Mouse (Mus musculus) ES-E14 (cell line): ENCODE data around the gene Zcchc17. TPM values are rescaled to one million over a fixed set of nuclear protein-coding genes. Genes with fewer than 3 reads are reported as not detected.

Source experiments
- DNase-seq: peaks from one replicate; pipeline ENCODE4 v3.0.0-alpha.2; 2013; ENCODE audit warnings: low read depth, low spot score
- H3K27ac ChIP-seq: 2 replicates; pipeline ENCODE4 v1.5.1; 2012; ENCODE audit warnings: low read depth, mild to moderate bottlenecking, low read length, moderate library complexity, mixed read lengths; ENCODE audit not compliant: poor library complexity, insufficient read depth, severe bottlenecking
- H3K36me3 ChIP-seq: 2 replicates; pipeline ENCODE4 v1.6.1; 2012; ENCODE audit warnings: mild to moderate bottlenecking, low read length, moderate library complexity, mixed read lengths; ENCODE audit not compliant: control insufficient read depth, poor library complexity, insufficient read depth, severe bottlenecking
- H3K4me1 ChIP-seq, 2 experiments: fragments of 150-350 bp in 1 of 2; sonication (generic) in 1 of 2; 2 replicates each; pipeline ENCODE4 v1.6.1; 2012; ENCODE audit warnings: low read length in 2 of 2, mild to moderate bottlenecking in 1 of 2, mixed read lengths in 1 of 2; ENCODE audit not compliant: control insufficient read depth in 2 of 2, insufficient read depth in 2 of 2, poor library complexity in 1 of 2
- H3K4me3 ChIP-seq, 2 experiments: fragments of 150-350 bp in 1 of 2; sonication (generic) in 1 of 2; 2 replicates each; pipeline ENCODE4 v1.5.1; 2012; ENCODE audit warnings: low read length in 2 of 2, low read depth in 1 of 2, mild to moderate bottlenecking in 1 of 2, mixed read lengths in 1 of 2; ENCODE audit not compliant: insufficient read depth in 1 of 2, poor library complexity in 1 of 2, severe bottlenecking in 1 of 2
- H3K9ac ChIP-seq: 2 replicates; pipeline ENCODE4 v1.6.1; 2012; ENCODE audit warnings: low read depth, mild to moderate bottlenecking, low read length, mixed read lengths; ENCODE audit not compliant: poor library complexity, insufficient read depth, severe bottlenecking
- H3K9me3 ChIP-seq: fragments of 150-350 bp; sonication (generic); 2 replicates; pipeline ENCODE4 v1.6.1; 2012; ENCODE audit warnings: low read depth, mild to moderate bottlenecking, low read length; ENCODE audit not compliant: control insufficient read depth, insufficient read depth
- CHD2 ChIP-seq: IDR thresholded peaks from 2 replicates; pipeline ENCODE4 v1.6.1; 2014; ENCODE audit warnings: mild to moderate bottlenecking, low read depth, low read length, inconsistent platforms
- HCFC1 ChIP-seq: IDR thresholded peaks from 2 replicates; pipeline ENCODE4 v1.6.1; 2012; ENCODE audit warnings: low read length, inconsistent platforms, borderline replicate concordance; ENCODE audit not compliant: insufficient read depth
- MAFK ChIP-seq: IDR thresholded peaks from 2 replicates; pipeline ENCODE4 v1.6.1; 2014; ENCODE audit warnings: mild to moderate bottlenecking, low read depth, low read length, inconsistent platforms; ENCODE audit not compliant: insufficient read depth
- ZC3H11A ChIP-seq: IDR thresholded peaks from 2 replicates; pipeline ENCODE4 v1.6.1; 2012; ENCODE audit warnings: low read depth, mild to moderate bottlenecking, inconsistent platforms, low read length, borderline replicate concordance
- ZNF384 ChIP-seq: IDR thresholded peaks from 2 replicates; pipeline ENCODE4 v1.6.1; 2012; ENCODE audit warnings: low read depth, low read length, inconsistent platforms
- in situ Hi-C, 2 experiments: fragments of 600-800 bp; cut with MboI; formaldehyde crosslinking; loops; one replicate each; pipeline ENCODE4 v1.15.1; 2025; ENCODE audit warnings: low sequenced_read_pairs in 2 of 2, inconsistent platforms in 1 of 2; ENCODE audit not compliant: unreplicated experiment in 2 of 2
- total RNA-seq: library from RNA; depleted of rRNA; stranded (reverse); fragments of 300-350 nt; gene quantifications from 2 replicates; pipeline ENCODE4 v1.2.3, GENCODE M21; 2012

Zcchc17 gene
- total RNA-seq, 1 experiment, result 33.3 TPM

DNA sequence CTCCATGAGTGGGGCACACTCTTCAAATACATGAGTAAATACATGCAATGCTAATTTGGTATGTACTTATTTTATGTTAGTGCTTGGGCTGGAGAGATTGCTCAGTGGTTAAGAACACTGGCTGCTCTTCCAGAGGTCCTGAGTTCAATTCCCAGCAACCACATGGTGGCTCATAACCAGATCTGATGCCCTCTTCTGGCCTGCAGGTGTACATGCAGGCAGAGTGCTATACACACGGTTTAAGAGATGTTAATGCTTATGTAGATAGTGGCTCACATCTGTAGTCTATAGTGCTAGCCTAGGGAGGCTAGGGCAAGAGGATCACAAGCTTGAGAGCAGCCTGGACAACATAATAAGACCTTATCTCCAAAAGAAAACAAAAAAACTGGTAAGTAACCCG, 20.7 kb upstream of the Zcchc17 start:
- Histone ChIP-seq H3K36me3 (peaks cover 59% of the 10 kb centered on the region), H3K9me3 (no peaks in the 10 kb centered on the region), H3K27ac (no peak overlapping the region), H3K4me3 (no peak overlapping the region), H3K4me1 (no peaks in the 10 kb centered on the region), H3K9ac (no peak overlapping the region)
- in situ Hi-C loops, result no loop called here
- no peak for TF ChIP-seq CHD2
- TF ChIP-seq ZC3H11A, result no peak
- TF ChIP-seq MAFK, result no peak
- TF ChIP-seq ZNF384, result no peak
- no peak for TF ChIP-seq HCFC1
- DNase-seq, result no peak

DNA sequence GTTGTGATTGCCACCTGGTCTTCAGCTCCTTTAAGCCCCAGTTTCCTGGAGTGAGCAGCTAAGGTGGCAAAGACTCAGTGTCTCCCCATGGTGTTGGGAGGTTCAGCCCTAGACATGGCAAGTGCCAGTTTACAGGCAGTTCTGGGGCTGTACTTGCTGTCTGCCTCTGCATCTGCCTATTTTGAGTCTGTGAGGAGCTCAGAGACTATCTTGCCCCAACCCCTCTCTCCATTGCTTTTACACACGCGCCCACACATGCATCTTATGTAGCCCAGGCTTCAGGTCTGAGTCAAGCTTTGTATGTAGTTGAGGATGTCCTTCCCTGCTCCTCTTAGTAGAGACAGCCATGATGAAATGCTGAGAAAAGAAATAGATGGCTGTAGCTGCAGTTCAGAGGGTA, 19.4 kb upstream of the Zcchc17 start:
- no peak for DNase-seq
- no peak overlapping the region for H3K9ac ChIP-seq
- TF ChIP-seq ZNF384 (no peak), ZC3H11A (no peak), MAFK (no peak), HCFC1 (no peak), CHD2 (no peak)
- no peaks in the 10 kb centered on the region for H3K4me1 ChIP-seq
- in situ Hi-C loops, result no loop called here
- no peaks in the 10 kb centered on the region for H3K9me3 ChIP-seq
- no peak overlapping the region for H3K4me3 ChIP-seq
- peak overlapping the region; percentile 18; the same call in 1 of the 2 replicates for H3K27ac ChIP-seq
- H3K36me3 ChIP-seq, result peaks cover 59% of the 10 kb centered on the region

DNA sequence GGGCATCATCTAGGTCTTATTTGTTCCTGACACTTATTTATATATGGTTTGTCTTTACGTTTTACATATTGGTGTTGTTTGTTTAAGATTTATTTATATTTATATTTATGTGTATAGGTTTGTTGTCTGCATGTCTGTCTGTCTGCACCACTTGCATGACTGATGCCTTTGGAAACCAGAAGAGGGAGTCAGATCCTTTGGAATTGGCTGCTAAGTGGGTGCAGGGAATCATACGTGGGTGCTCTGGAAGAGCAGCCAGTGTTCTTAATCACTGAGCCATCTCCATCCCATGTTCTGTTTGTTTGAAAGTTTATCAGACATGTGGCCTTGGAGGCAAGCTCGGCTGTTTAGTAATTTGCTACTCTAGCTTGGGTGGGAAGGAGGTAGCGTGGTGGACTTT, 17.8 kb upstream of the Zcchc17 start:
- Histone ChIP-seq H3K27ac (no peak overlapping the region), H3K9me3 (no peaks in the 10 kb centered on the region), H3K4me3 (no peak overlapping the region), H3K4me1 (no peaks in the 10 kb centered on the region), H3K36me3 (peaks cover 52% of the 10 kb centered on the region), H3K9ac (no peak overlapping the region)
- no peak for DNase-seq
- in situ Hi-C loops, result no loop called here
- TF ChIP-seq MAFK (no peak), HCFC1 (no peak), CHD2 (no peak), ZC3H11A (no peak), ZNF384 (no peak)

DNA sequence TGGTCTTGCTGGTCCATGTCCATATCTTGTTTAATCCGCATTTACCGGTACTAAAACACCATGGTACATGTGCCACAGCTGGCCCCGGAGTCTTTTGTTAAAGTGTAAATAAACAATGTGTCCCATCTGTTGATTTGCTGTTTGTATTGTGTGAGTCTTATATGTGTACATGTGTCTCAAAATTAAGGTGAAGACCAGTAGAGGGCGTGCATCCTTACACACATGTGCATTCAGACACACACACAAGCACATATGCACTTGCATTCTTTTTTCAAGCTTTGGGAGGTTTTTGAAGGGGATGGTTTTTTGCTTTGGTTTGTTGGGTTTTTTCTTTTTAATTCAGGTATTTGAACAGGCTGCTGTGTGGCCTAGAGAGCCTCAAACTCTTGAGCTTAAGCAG, 16.9 kb upstream of the Zcchc17 start:
- DNase-seq, result no peak
- H3K36me3 ChIP-seq, result peaks cover 52% of the 10 kb centered on the region

DNA sequence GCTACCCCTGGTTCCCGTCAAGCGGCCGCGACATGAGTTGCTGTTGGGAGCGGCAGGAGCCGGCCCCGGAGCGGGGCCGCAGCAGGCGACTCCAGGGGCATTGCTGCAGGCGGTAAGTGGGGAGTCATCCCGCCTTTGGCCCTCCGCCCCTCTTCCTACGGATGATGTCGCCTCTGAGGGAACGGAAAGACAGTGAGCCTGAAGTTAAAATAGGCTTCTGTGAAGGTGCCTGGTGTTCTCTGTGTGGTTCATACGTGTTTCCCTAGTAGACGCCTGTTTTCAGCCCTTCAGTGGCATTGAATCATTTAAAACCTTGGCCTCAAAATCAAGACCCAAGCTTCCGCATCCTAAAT, 471 bp upstream of the Zcchc17 start:
- in situ Hi-C loops, result no loop called here

More for the DNA sequence above, 16.9 kb upstream of the Zcchc17 start:
- in situ Hi-C loops, result no loop called here
- Histone ChIP-seq H3K9me3 (no peaks in the 10 kb centered on the region), H3K4me1 (no peaks in the 10 kb centered on the region), H3K4me3 (no peak overlapping the region), H3K9ac (no peak overlapping the region), H3K27ac (no peak overlapping the region)
- TF ChIP-seq ZC3H11A, result no peak
- no peak for TF ChIP-seq MAFK
- no peak for TF ChIP-seq CHD2
- no peak for TF ChIP-seq ZNF384
- no peak for TF ChIP-seq HCFC1

More for the DNA sequence above, 471 bp upstream of the Zcchc17 start:
- TF ChIP-seq ZNF384, result no peak
- no peak for TF ChIP-seq MAFK
- no peak for TF ChIP-seq CHD2
- TF ChIP-seq ZC3H11A, result no peak
- TF ChIP-seq HCFC1, result no peak
- Histone ChIP-seq H3K9ac (peak overlapping the region; percentile 99), H3K9me3 (no peaks in the 10 kb centered on the region), H3K4me3 (peak overlapping the region; percentile 95 to 99), H3K27ac (peak overlapping the region; percentile 69), H3K4me1 (peaks cover 7 to 10% of the 10 kb centered on the region in 2 experiments), H3K36me3 (peaks cover 11% of the 10 kb centered on the region)
- DNase-seq, result no peak
